21 mouse cellular contexts compared by ENCODE assay signal in the genomic region with DNA sequence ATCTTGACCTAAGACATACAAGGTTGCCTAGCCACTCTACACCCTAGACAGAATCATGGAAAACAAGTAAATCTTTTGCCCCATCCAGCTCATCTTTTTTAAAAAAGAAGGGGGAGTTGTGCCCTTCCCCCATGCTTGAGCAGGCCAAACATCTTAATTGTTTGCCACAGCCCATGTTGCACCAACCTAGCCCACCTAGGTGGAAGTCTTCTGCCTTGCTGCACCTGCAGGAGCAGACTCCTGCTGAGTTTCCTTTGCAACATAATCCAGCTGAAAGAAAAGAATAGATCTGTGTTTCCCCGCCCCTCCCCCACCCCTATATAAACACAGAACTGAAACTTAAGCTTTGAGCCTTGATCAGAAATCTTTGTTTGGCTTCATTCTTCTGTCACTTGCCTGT.
DNase-seq lines count a peak whose midpoint lies in the region; ATAC-seq and TF ChIP-seq lines count a peak whose summit lies in the region.
"Had no signal": no experiment of that assay in that cellular context is flagged by ENCODE, and none has a peak within 500 bp of the region (broad histone marks: within the 10 kb centered on the region; RNA-seq: fewer than 3 reads in every experiment).

No protein-coding gene starts in this region.

- no peak overlapping the region for H3K4me2 ChIP-seq in kidney, postnatal 0 days (ENCODE audit: low read length)
- H3K4me2 ChIP-seq in embryonic facial prominence, embryonic 11.5 days (ENCODE audit: low read depth, low read length), result no peak overlapping the region
- H3K4me2 ChIP-seq in forebrain, embryonic 12.5 days, result no peak overlapping the region
- H3K4me2 ChIP-seq: embryonic facial prominence, embryonic 12.5 days; forebrain, embryonic 13.5 days; heart, embryonic 11.5 days; heart, embryonic 15.5 days; hindbrain, embryonic 13.5 days; intestine, embryonic 15.5 days had no signal

- H3K4me1 ChIP-seq in kidney, postnatal 0 days (replicated peaks; ENCODE audit: insufficient read depth, low read length), result no peaks in the 10 kb centered on the region
- no peaks in the 10 kb centered on the region for H3K4me1 ChIP-seq in embryonic facial prominence, embryonic 11.5 days (ENCODE audit: control insufficient read depth, insufficient read depth, low read length)
- no peaks in the 10 kb centered on the region for H3K4me1 ChIP-seq in forebrain, embryonic 12.5 days
- no peaks in the 10 kb centered on the region for H3K4me1 ChIP-seq in thymus, adult 2 months (replicated peaks; ENCODE audit: control insufficient read depth, insufficient read depth, low read length)
- H3K4me1 ChIP-seq: embryonic facial prominence, embryonic 12.5 days; forebrain, embryonic 13.5 days; heart, embryonic 15.5 days; hindbrain, embryonic 13.5 days; intestine, embryonic 15.5 days had no signal

- DNase-seq in kidney, postnatal 0 days (ENCODE audit: low spot score), result peak; percentile 5
- DNase-seq in kidney, adult 18-20 months, result no peak
- DNase-seq in R1 (ENCODE audit: low read depth, low spot score), result peak; percentile 66
- peak; percentile 11 for DNase-seq in embryonic facial prominence, embryonic 11.5 days (ENCODE audit: low spot score)
- DNase-seq in thymus, adult 2 months, result no peak
- DNase-seq: adrenal gland, postnatal 14 days; cerebellum, adult 11-12 months; cerebellum, adult 9-10 months; cerebellum, postnatal 25 days; forebrain, postnatal 0 days; gastrocnemius, postnatal 14 days; heart, adult 2 months; heart, postnatal 14 days had no signal

- 10% methylated on average over 1 of the region's 1 CpGs for WGBS in kidney, postnatal 0 days
- 38% methylated on average over 1 of the region's 1 CpGs for WGBS in embryonic facial prominence, embryonic 11.5 days
- WGBS in forebrain, embryonic 12.5 days, result 30% methylated on average over 1 of the region's 1 CpGs
- 67% methylated on average over 1 of the region's 1 CpGs for WGBS in thymus, adult 2 months

- no peak overlapping the region for H3K27ac ChIP-seq in kidney, postnatal 0 days
- H3K27ac ChIP-seq in embryonic facial prominence, embryonic 11.5 days (replicated peaks; ENCODE audit: low read depth, low read length), result no peak overlapping the region
- H3K27ac ChIP-seq in forebrain, embryonic 12.5 days, result no peak overlapping the region
- no peak overlapping the region for H3K27ac ChIP-seq in thymus, adult 2 months (ENCODE audit: control insufficient read depth, insufficient read depth, low read length)
- H3K27ac ChIP-seq: embryonic facial prominence, embryonic 12.5 days; forebrain, embryonic 13.5 days; heart, adult 2 months; heart, embryonic 15.5 days; hindbrain, embryonic 13.5 days; intestine, embryonic 15.5 days had no signal

- no peak for ATAC-seq in kidney, postnatal 0 days (replicated peaks; ENCODE audit: low FRiP score, low read depth)
- ATAC-seq in embryonic facial prominence, embryonic 11.5 days (replicated peaks; ENCODE audit: insufficient number of reproducible peaks, low FRiP score, low TSS enrichment, low read depth), result no peak
- ATAC-seq in forebrain, embryonic 12.5 days (ENCODE audit: low FRiP score), result no peak
- ATAC-seq: forebrain, embryonic 13.5 days; forebrain, postnatal 0 days; intestine, embryonic 15.5 days; Patski had no signal

- no peaks in the 10 kb centered on the region for H3K9me3 ChIP-seq in kidney, postnatal 0 days (replicated peaks; ENCODE audit: low read length)
- H3K9me3 ChIP-seq in embryonic facial prominence, embryonic 11.5 days (replicated peaks; ENCODE audit: control insufficient read depth, low read length), result no peaks in the 10 kb centered on the region
- no peaks in the 10 kb centered on the region for H3K9me3 ChIP-seq in forebrain, embryonic 12.5 days
- H3K9me3 ChIP-seq: embryonic facial prominence, embryonic 12.5 days; forebrain, embryonic 13.5 days; heart, embryonic 15.5 days; hindbrain, embryonic 13.5 days; intestine, embryonic 15.5 days had no signal

- TF ChIP-seq POLR2A in thymus, adult 2 months (IDR thresholded peaks at IDR 0.05; ENCODE audit: control insufficient read depth, extremely low read depth, insufficient read depth, low read length, poor library complexity), result no peak

- no peak for TF ChIP-seq CTCF in kidney, postnatal 0 days (IDR thresholded peaks at IDR 0.05; ENCODE audit: low read depth)
- no peak for TF ChIP-seq CTCF in thymus, adult 2 months (IDR thresholded peaks at IDR 0.05; ENCODE audit: borderline replicate concordance, control insufficient read depth, extremely low read depth, insufficient read depth, low read length, poor library complexity)

- H3K4me3 ChIP-seq in kidney, postnatal 0 days (replicated peaks; ENCODE audit: low read depth, low read length), result no peak overlapping the region
- no peak overlapping the region for H3K4me3 ChIP-seq in embryonic facial prominence, embryonic 11.5 days (ENCODE audit: low read depth, low read length)
- no peak overlapping the region for H3K4me3 ChIP-seq in forebrain, embryonic 12.5 days (replicated peaks)
- H3K4me3 ChIP-seq in thymus, adult 2 months (ENCODE audit: control insufficient read depth, insufficient read depth, low read length), result no peak overlapping the region
- H3K4me3 ChIP-seq: embryonic facial prominence, embryonic 12.5 days; forebrain, embryonic 13.5 days; heart, adult 2 months; heart, embryonic 15.5 days; hindbrain, embryonic 13.5 days; intestine, embryonic 15.5 days had no signal

- H3K36me3 ChIP-seq in kidney, postnatal 0 days (ENCODE audit: insufficient read depth, low read length), result no peaks in the 10 kb centered on the region
- no peaks in the 10 kb centered on the region for H3K36me3 ChIP-seq in embryonic facial prominence, embryonic 11.5 days (replicated peaks; ENCODE audit: control insufficient read depth, insufficient read depth, low read depth, low read length)
- no peaks in the 10 kb centered on the region for H3K36me3 ChIP-seq in forebrain, embryonic 12.5 days (replicated peaks)
- H3K36me3 ChIP-seq in thymus, adult 2 months (ENCODE audit: control insufficient read depth, insufficient read depth, low read length), result no peaks in the 10 kb centered on the region
- H3K36me3 ChIP-seq: embryonic facial prominence, embryonic 12.5 days; heart, embryonic 15.5 days; hindbrain, embryonic 13.5 days; intestine, embryonic 15.5 days had no signal

- H3K27me3 ChIP-seq in kidney, postnatal 0 days (ENCODE audit: insufficient read depth, low read length), result no peaks in the 10 kb centered on the region
- no peaks in the 10 kb centered on the region for H3K27me3 ChIP-seq in embryonic facial prominence, embryonic 11.5 days (ENCODE audit: control insufficient read depth, insufficient read depth, low read length)
- no peaks in the 10 kb centered on the region for H3K27me3 ChIP-seq in forebrain, embryonic 12.5 days
- no peaks in the 10 kb centered on the region for H3K27me3 ChIP-seq in thymus, adult 2 months (ENCODE audit: control insufficient read depth, insufficient read depth, low read length)
- H3K27me3 ChIP-seq: embryonic facial prominence, embryonic 12.5 days; forebrain, embryonic 13.5 days; heart, embryonic 15.5 days; hindbrain, embryonic 13.5 days; intestine, embryonic 15.5 days; Patski had no signal

- no peak overlapping the region for H3K9ac ChIP-seq in kidney, postnatal 0 days (ENCODE audit: low read depth, low read length)
- H3K9ac ChIP-seq in embryonic facial prominence, embryonic 11.5 days (replicated peaks; ENCODE audit: low read length), result no peak overlapping the region
- H3K9ac ChIP-seq in forebrain, embryonic 12.5 days, result no peak overlapping the region
- H3K9ac ChIP-seq: embryonic facial prominence, embryonic 12.5 days; forebrain, embryonic 13.5 days; forebrain, postnatal 0 days; heart, embryonic 15.5 days; hindbrain, embryonic 13.5 days; intestine, embryonic 15.5 days had no signal

Comparison
In these comparisons a context has a peak if more than half of its experiments do, and no peak if none do; other contexts are left out.
1. DNase-seq: peak in kidney, postnatal 0 days (single experiment), R1 (single experiment) and embryonic facial prominence, embryonic 11.5 days (single experiment); none in kidney, adult 18-20 months (single experiment) and thymus, adult 2 months (single experiment).